Mouse (Mus musculus) stomach, embryonic 14.5 days (tissue): ENCODE results near the gene Gps2. TPM values are rescaled to one million over a fixed set of nuclear protein-coding genes. Genes with fewer than 3 reads are reported as not detected.
"Not testable (repeated sequence)": the region's sequence is repeated elsewhere in the genome, so short reads cannot be mapped to it uniquely, and the experiment has no call there.

Experiments
- ATAC-seq: fragments of 200-750 bp; cut with Nextera tagmentation; 2 replicates; pipeline ENCODE4 v1.8.0; 2017; ENCODE audit warnings: low read depth, moderate TSS enrichment; ENCODE audit not compliant: insufficient number of reproducible peaks, insufficient read depth, low FRiP score
- H3K27ac ChIP-seq: fragments of 300-500 bp; sonication (generic); 2 replicates; pipeline ENCODE4 v1.5.1; 2014; ENCODE audit warnings: mild to moderate bottlenecking, low read length, moderate library complexity, mixed read lengths
- H3K27me3 ChIP-seq: fragments of 300-500 bp; sonication (generic); 2 replicates; pipeline ENCODE4 v1.6.1; 2014; ENCODE audit warnings: low read length, control low read depth, mixed read lengths; ENCODE audit not compliant: control insufficient read depth, insufficient read depth
- H3K36me3 ChIP-seq: fragments of 300-500 bp; sonication (generic); 2 replicates; pipeline ENCODE4 v1.6.1; 2014; ENCODE audit warnings: mild to moderate bottlenecking, control low read depth, low read length, moderate library complexity, mixed read lengths; ENCODE audit not compliant: control insufficient read depth, insufficient read depth
- H3K4me1 ChIP-seq: fragments of 300-500 bp; sonication (generic); 2 replicates; pipeline ENCODE4 v1.6.1; 2014; ENCODE audit warnings: low read length, control low read depth, mixed read lengths; ENCODE audit not compliant: control insufficient read depth, insufficient read depth
- H3K4me2 ChIP-seq: fragments of 300-500 bp; sonication (generic); replicated peaks from 2 replicates; pipeline ENCODE4 v1.6.1; 2014; ENCODE audit warnings: low read depth, low read length, control low read depth
- H3K4me3 ChIP-seq: fragments of 300-500 bp; sonication (generic); 2 replicates; pipeline ENCODE4 v1.5.1; 2014; ENCODE audit warnings: low read depth, low read length, control low read depth
- H3K9ac ChIP-seq: fragments of 300-500 bp; sonication (generic); replicated peaks from 2 replicates; pipeline ENCODE4 v1.6.1; 2014; ENCODE audit warnings: low read depth, mild to moderate bottlenecking, control low read depth, low read length, moderate library complexity, mixed read lengths
- H3K9me3 ChIP-seq: fragments of 300-500 bp; sonication (generic); 2 replicates; pipeline ENCODE4 v1.6.1; 2016; ENCODE audit warnings: low read depth, low read length, control low read depth; ENCODE audit not compliant: control insufficient read depth
- WGBS: fragments of 180-500 bp; shearing (Covaris S2); extraction: QIAGEN DNeasy Blood & Tissue Kit; methylation state at CpG from one replicate; pipeline ENCODE4 v1.1.7; 2014; 5-methylcytosine and 5-hydroxymethylcytosine counted together
- polyA plus RNA-seq: library from polyadenylated mRNA; unstranded; fragments of >200 nt; fragmentation: Nextera tagmentation; extraction: Ambion mirVana; gene quantifications from 2 replicates; pipeline ENCODE4 v1.2.1, GENCODE M21; 2014

Gene Gps2
- polyA plus RNA-seq, 1 experiment from 2014 or later: 80.0 TPM

DNA sequence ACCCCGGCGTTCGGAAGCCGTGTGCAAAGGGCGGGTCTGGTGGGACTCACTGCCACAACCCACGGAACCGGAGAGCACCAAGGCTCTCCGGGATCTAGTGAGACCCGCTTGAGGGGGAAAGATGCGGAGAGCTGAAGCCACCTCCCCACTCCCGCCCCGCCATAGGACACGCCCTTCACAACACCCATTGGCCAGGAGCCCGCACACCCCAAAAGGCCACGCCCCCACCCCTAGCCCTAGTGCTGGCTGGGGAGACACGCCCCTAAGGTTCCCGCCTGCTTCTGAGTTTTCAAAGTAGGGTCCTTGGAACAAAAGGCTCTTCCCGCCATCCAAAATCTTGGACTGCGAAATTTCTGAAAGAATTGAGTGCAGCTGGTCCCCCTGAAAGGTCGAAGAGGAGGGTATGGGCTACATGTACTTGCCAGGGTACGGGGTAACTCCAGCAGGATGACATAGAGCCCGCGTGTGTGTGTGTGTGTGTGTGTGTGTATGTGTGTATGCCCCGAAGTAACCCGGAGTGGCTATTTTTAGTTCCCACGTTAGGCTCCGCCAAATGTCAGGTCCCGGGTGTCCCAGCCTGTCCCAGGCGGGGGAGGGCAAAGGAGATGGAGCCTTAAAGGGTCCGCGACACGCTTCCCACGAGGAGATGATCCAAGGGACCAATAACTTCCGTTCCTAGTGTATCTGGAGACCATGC is 34.5 kb downstream of the Gps2 start, which contains the start of gene Slc2a4:
Gene Slc2a4 (minus strand): TSS at position 123 of the 697 bp plus-strand sequence.
- Histone ChIP-seq H3K36me3 (peaks cover 17% of the 10 kb centered on the region), H3K9me3 (no peaks in the 10 kb centered on the region), H3K9ac (peak within 1 kb of the TSS; percentile 47), H3K27ac (peak within 1 kb of the TSS; percentile 77), H3K4me3 (peak within 1 kb of the TSS; percentile 46), H3K4me1 (no peaks in the 10 kb centered on the region; the same call in 1 of the 2 replicates), H3K4me2 (peak within 1 kb of the TSS; percentile 55), H3K27me3 (no peaks in the 10 kb centered on the region)
- peak; percentile 93 for ATAC-seq
- under 1% methylated on average over 34 of the region's 34 CpGs for WGBS

DNA sequence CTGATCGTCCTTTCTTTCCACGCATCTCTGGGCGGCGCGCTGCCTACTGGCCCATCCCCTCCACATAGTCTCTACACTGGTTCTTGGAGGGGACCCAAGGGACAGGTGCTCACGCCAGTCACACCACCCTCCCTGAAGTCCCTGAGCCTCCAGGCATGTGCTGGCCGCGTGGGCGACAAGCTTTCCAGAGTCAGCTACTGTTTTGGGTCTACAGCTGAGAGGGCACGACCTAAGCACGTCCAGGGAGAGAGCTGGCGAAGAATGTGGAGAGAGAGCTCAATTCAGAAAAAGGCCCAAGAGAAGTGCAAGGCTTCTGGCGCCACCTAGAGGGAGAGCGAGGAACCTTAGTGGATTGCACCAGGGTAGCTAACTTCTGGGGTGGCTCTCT is 35.1 kb downstream of the Gps2 start:
- no peaks in the 10 kb centered on the region for H3K9me3 ChIP-seq
- H3K27me3 ChIP-seq: no peaks in the 10 kb centered on the region
- H3K9ac ChIP-seq: peak overlapping the region; percentile 28; the same call in 1 of the 2 replicates
- ATAC-seq: peak; percentile 34; the same call in 1 of the 2 replicates
- H3K4me3 ChIP-seq: peak overlapping the region; percentile 46
- no peaks in the 10 kb centered on the region; the same call in 1 of the 2 replicates for H3K4me1 ChIP-seq
- H3K4me2 ChIP-seq: peak overlapping the region; percentile 55
- peak overlapping the region; percentile 77 for H3K27ac ChIP-seq
- H3K36me3 ChIP-seq: peaks cover 17% of the 10 kb centered on the region
- WGBS: under 1% methylated on average over 14 of the region's 14 CpGs

DNA sequence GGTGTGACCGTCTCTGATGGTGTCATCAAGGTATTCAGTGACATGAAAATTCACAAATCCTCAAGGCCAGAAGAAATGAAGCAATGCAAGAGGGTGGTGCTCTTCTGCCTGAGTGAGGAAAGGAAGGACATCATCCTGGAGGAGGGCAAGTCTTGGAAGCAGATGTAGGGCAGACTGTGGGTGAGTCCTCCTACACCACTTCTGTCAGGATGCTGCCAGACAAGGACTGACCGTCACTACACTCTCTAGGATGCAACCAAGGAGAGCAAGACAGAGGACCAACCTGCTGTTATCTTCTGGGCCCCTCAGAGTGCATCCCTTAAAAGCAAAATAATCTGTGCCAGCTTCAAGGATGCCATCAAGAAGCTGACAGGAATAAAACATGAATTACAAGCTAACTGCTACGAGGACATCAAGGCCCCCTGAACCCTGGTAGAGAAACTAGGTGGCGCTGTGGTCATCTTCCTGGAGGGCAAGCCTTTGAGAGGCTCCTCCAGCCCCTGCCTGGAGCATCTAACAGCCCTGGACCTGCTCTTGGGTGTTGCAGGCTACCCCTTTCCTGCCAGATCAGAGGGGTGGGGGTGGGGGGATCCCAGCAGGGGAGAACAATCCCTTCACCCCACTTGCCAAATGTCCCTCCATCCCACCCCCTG is 37.2 kb downstream of the Gps2 start:
- Histone ChIP-seq H3K9me3 (no peaks in the 10 kb centered on the region), H3K27me3 (no peaks in the 10 kb centered on the region), H3K9ac (no peak overlapping the region), H3K4me1 (no peaks in the 10 kb centered on the region; the same call in 1 of the 2 replicates), H3K4me2 (no peak overlapping the region), H3K4me3 (no peak overlapping the region), H3K27ac (no peak overlapping the region), H3K36me3 (no peaks in the 10 kb centered on the region)
- no peak for ATAC-seq
- 39% methylated on average over 4 of the region's 4 CpGs for WGBS

DNA sequence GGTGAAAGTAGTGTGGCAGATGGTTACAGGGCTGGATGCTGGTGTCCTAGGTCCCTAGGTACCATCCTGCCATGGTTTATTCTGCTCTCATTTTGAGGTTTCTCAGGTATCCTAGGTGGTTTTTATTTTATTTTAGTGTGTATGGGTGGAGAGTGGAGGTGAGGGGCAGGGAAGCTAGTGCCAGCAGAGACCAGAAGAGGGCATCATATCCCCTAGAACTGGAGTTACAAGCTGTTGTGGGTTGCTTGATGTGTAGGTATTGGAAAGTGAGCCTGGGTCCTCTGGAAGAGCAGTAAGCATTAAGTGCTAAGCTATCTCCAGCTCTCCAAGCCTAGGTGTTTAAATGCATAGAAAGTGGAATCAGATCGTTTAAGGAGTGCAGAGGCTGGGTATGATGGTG is 38.6 kb downstream of the Gps2 start:
- H3K27me3 ChIP-seq: no peaks in the 10 kb centered on the region
- no peaks in the 10 kb centered on the region for H3K36me3 ChIP-seq
- no peak overlapping the region for H3K4me3 ChIP-seq
- WGBS: 43% methylated on average over 1 of the region's 1 CpGs
- no peak overlapping the region for H3K4me2 ChIP-seq
- H3K27ac ChIP-seq: no peak overlapping the region
- H3K9me3 ChIP-seq: no peaks in the 10 kb centered on the region
- no peak overlapping the region for H3K9ac ChIP-seq
- no peak for ATAC-seq
- no peaks in the 10 kb centered on the region; the same call in 1 of the 2 replicates for H3K4me1 ChIP-seq

DNA sequence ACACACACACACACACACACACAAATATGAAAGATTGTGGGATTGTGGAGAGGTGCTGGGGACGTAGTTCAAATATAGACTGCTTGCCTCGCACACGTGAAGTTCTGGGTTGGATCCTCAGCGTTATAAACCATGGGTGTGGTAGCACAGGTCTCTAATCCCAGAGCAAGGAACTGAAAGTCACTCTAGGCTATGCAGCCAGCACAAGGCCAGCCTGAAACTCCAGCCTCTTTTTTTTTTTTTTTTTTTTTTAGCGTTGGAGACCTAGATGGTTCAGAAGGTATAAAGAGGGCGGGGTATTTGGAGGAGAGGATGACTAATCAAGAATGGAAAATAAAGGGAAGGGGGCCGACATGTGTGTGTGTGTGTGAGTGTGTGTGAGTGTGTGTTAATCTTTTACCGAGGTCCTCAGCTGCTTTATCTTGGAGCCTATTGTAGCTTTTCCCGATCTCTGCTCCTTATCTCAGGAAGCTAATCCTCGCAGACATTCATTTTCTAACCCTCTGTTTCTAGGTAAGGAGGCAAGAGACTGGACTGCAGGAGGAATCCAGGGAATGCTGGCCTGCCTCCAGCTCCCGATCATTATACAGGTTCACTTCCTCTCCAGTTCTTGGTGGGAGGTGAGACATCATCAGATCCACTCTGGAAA is 39.7 kb downstream of the Gps2 start:
- no peak overlapping the region for H3K4me2 ChIP-seq
- H3K27me3 ChIP-seq: no peaks in the 10 kb centered on the region
- 40% methylated on average over 11 of the region's 11 CpGs for WGBS
- H3K4me1 ChIP-seq: no peaks in the 10 kb centered on the region
- H3K4me3 ChIP-seq: no peak overlapping the region
- no peak overlapping the region for H3K9ac ChIP-seq
- no peak; the same call in 1 of the 2 replicates for ATAC-seq
- H3K27ac ChIP-seq: no peak overlapping the region
- H3K9me3 ChIP-seq: no peaks in the 10 kb centered on the region
- H3K36me3 ChIP-seq: no peaks in the 10 kb centered on the region

DNA sequence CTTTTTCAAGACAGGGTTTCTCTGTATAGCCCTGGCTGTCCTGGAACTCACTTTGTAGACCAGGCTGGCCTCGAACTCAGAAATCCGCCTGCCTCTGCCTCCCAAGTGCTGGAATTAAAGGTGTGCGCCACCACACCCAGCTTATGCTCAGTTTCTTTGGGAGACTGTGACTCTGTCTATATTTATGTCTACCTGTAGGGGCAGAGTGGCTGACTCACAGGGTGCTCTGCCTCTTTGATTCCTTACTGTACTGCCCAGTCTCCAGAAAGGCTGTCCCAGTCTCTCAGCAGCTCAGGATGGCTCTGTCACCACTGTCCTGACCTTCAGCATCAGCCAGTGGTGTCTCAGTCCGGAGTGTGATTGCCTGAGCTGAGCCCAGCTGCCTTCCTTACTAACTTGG is 41.9 kb downstream of the Gps2 start:
- H3K9me3 ChIP-seq, H3K4me3 ChIP-seq, ATAC-seq, H3K36me3 ChIP-seq, H3K4me1 ChIP-seq, H3K4me2 ChIP-seq, H3K27me3 ChIP-seq, H3K9ac ChIP-seq, H3K27ac ChIP-seq: not testable (repeated sequence)
- 71% methylated on average over 4 of the region's 4 CpGs for WGBS

DNA sequence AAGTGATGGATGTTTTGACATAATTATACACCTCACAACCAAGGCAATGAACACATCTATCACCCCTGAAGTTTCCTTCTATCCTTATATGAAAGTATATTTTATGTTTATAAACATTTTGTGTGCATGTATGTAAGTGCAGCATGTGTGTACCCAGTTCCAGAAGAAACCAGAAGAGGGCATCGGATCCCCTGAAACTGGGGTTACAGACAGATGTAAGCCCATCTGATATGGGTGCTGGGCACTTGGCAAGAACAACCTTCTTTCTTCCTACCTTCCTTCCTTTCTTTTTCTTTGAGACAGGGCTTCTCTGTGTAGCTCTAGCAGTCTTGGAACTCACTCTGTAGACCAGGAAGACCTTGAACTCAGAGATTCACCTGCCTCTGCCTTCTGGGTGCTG is 42.5 kb downstream of the Gps2 start:
- no peak for ATAC-seq
- no peaks in the 10 kb centered on the region for H3K36me3 ChIP-seq
- H3K27ac ChIP-seq: no peak overlapping the region
- H3K4me1 ChIP-seq: no peaks in the 10 kb centered on the region
- no peaks in the 10 kb centered on the region for H3K9me3 ChIP-seq
- no peak overlapping the region for H3K4me2 ChIP-seq
- no peak overlapping the region for H3K9ac ChIP-seq
- H3K27me3 ChIP-seq: no peaks in the 10 kb centered on the region
- no peak overlapping the region for H3K4me3 ChIP-seq
- WGBS: 78% methylated on average over 1 of the region's 1 CpGs

DNA sequence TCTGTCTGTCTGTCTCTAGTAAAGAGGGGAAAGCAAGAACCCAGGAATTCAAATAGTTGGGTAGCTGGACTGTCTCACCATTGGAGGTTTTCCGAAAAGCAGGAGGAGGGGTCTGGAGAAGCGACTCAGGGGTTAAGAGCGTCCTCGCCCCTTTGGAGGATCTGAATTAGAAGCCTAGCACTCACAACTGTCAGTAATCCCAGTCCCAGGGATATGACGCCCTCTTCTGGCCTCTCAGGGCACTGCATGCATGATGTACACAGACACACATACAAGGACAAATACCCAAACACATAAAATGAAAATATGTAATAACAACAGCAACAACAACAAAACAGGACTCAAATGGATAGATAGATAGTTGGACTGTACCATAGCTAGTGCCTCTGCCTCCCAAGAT is 46.9 kb downstream of the Gps2 start:
- Histone ChIP-seq H3K27me3 (peaks cover 19% of the 10 kb centered on the region), H3K4me1 (no peaks in the 10 kb centered on the region), H3K4me3 (no peak overlapping the region), H3K9me3 (no peaks in the 10 kb centered on the region), H3K27ac (no peak overlapping the region), H3K36me3 (no peaks in the 10 kb centered on the region), H3K9ac (no peak overlapping the region), H3K4me2 (no peak overlapping the region)
- WGBS: 31% methylated on average over 5 of the region's 5 CpGs
- no peak for ATAC-seq
